Mouse (Mus musculus) layer of hippocampus, adult 2 months (tissue): ENCODE measurements around the gene Gkn2. TPM values are rescaled to one million over a fixed set of nuclear protein-coding genes. Genes with fewer than 3 reads are reported as not detected.
A peak's percentile ranks its signal among the peaks of the same experiment; 100 is the strongest.

Source experiments
- DNase-seq, 2 experiments: peaks; one replicate each; pipeline ENCODE4 v3.0.0; 2022; ENCODE audit warnings: low spot score in 2 of 2
- H3K27ac ChIP-seq: fragments of 200-600 bp; 2 replicates; pipeline ENCODE4 v1.8.1; 2022
- H3K4me3 ChIP-seq: fragments of 200-600 bp; 2 replicates; pipeline ENCODE4 v1.8.1; 2022; ENCODE audit warnings: mild to moderate bottlenecking
- CTCF ChIP-seq: fragments of 200-600 bp; conservative IDR thresholded peaks from 2 replicates; pipeline ENCODE4 v1.8.1; 2022; ENCODE audit warnings: antibody characterized with exemption, mild to moderate bottlenecking, moderate library complexity
- long read RNA-seq, 2 experiments: library from polyadenylated mRNA; stranded (forward); transcript quantifications; one replicate each; pipeline ENCODE4 v2.0.0; 2021; ENCODE audit warnings: borderline mapping rate in 2 of 2
- total RNA-seq, 2 experiments: library from RNA; stranded (reverse); gene quantifications; 2 replicates each; pipeline ENCODE4 v1.2.3; 2021

The Gkn2 gene
- total RNA-seq: not detected
- long read RNA-seq, experiment 1: 0 reads
- long read RNA-seq, experiment 2: 0 reads

GRCm38 (mm10) chr6:87373057-87373456, at the start of gene Gkn2:
Gkn2 (plus strand) TSS chr6:87373357.
- Histone ChIP-seq H3K27ac (no peak within 1 kb of the TSS), H3K4me3 (no peak within 1 kb of the TSS)
- no peak for DNase-seq
- TF ChIP-seq CTCF: no peak

GRCm38 (mm10) chr6:87323381-87323780, 49.8 kb upstream of the Gkn2 start:
- TF ChIP-seq CTCF: peak; percentile 82
- Histone ChIP-seq H3K4me3 (no peak overlapping the region), H3K27ac (no peak overlapping the region)
- DNase-seq: peak in 1 of 2 experiments; percentile 63

GRCm38 (mm10) chr6:87326932-87327331, 46.2 kb upstream of the Gkn2 start:
- no peak for DNase-seq
- TF ChIP-seq CTCF: no peak
- Histone ChIP-seq H3K4me3 (no peak overlapping the region), H3K27ac (no peak overlapping the region)

- Histone ChIP-seq H3K27ac (no peak overlapping the region), H3K4me3 (no peak overlapping the region)
- TF ChIP-seq CTCF: no peak
- no peak for DNase-seq
These were observed 44.6 kb upstream of the Gkn2 start for GRCm38 (mm10) chr6:87328265-87329173.

GRCm38 (mm10) chr6:87332380-87332779, 40.8 kb upstream of the Gkn2 start:
- DNase-seq: no peak
- no peak overlapping the region for H3K4me3 ChIP-seq

GRCm38 (mm10) chr6:87334361-87335090, 38.6 kb upstream of the Gkn2 start:
- DNase-seq: peak in 1 of 2 experiments; percentile 32
- peak; percentile 61 for TF ChIP-seq CTCF
- peak overlapping the region; percentile 90 for H3K27ac ChIP-seq
- peak overlapping the region; percentile 63 for H3K4me3 ChIP-seq

More at GRCm38 (mm10) chr6:87332380-87332779, 40.8 kb upstream of the Gkn2 start:
- H3K27ac ChIP-seq: no peak overlapping the region
- TF ChIP-seq CTCF: no peak

- Histone ChIP-seq H3K27ac (peak within 1 kb of the TSS; percentile 90), H3K4me3 (peak within 1 kb of the TSS; percentile 63)
- peak; percentile 78 for TF ChIP-seq CTCF
- DNase-seq: peak in 1 of 2 experiments; percentile 48
These were observed 37.8 kb upstream of the Gkn2 start, which contains the start of gene Antxr1 for GRCm38 (mm10) chr6:87335091-87335934. Antxr1 (minus strand) TSS chr6:87335821.

- no peak for TF ChIP-seq CTCF
- Histone ChIP-seq H3K4me3 (peak overlapping the region; percentile 63), H3K27ac (0 out of 2 replicates have a peak overlapping the region, but pooled peaks have one; percentile 10)
- no peak for DNase-seq
These were observed 37.2 kb upstream of the Gkn2 start for GRCm38 (mm10) chr6:87335935-87336295.

- Histone ChIP-seq H3K27ac (no peak within 1 kb of the TSS), H3K4me3 (no peak within 1 kb of the TSS)
- DNase-seq: no peak
- no peak for TF ChIP-seq CTCF
These were observed 22.3 kb upstream of the Gkn2 start, which contains the start of gene Gkn1 for GRCm38 (mm10) chr6:87350829-87351228. Gkn1 (minus strand) TSS chr6:87350942.

GRCm38 (mm10) chr6:87354441-87354840, 18.7 kb upstream of the Gkn2 start:
- TF ChIP-seq CTCF: no peak
- no peak overlapping the region for H3K4me3 ChIP-seq
- no peak for DNase-seq

GRCm38 (mm10) chr6:87369223-87369622, 3.9 kb upstream of the Gkn2 start:
- Histone ChIP-seq H3K27ac (no peak overlapping the region), H3K4me3 (no peak overlapping the region)
- no peak for DNase-seq
- no peak for TF ChIP-seq CTCF

More at GRCm38 (mm10) chr6:87354441-87354840, 18.7 kb upstream of the Gkn2 start:
- H3K27ac ChIP-seq: peak overlapping the region; percentile 25; the same call in 1 of the 2 replicates
